Mouse (Mus musculus) erythroblast, adult 5-6 weeks (primary cell): ENCODE data around the gene Barhl2. TPM values are rescaled to one million over a fixed set of nuclear protein-coding genes. Genes with fewer than 3 reads are reported as not detected.

ENCODE experiments used
- ATAC-seq: replicated peaks from 2 replicates; pipeline ENCODE4 v1.8.0; 2016; ENCODE audit warnings: moderate number of reproducible peaks, mild to moderate bottlenecking, moderate TSS enrichment, inconsistent platforms; ENCODE audit not compliant: poor library complexity, low FRiP score, severe bottlenecking
- total RNA-seq, 2 experiments: library from RNA; stranded (forward) in 1 of 2; stranded (reverse) in 1 of 2; fragments of 150-400 nt in 1 of 2; fragments of 200-764, 138-1000 nt in 1 of 2; gene quantifications; 2 replicates each; pipeline versions ENCODE4 v1.2.3 to v1.2.4; 2015 to 2017; ENCODE audit warnings: low replicate concordance in 2 of 2

The Barhl2 gene
- total RNA-seq, 2 experiments from 2014 or later: not detected

DNA sequence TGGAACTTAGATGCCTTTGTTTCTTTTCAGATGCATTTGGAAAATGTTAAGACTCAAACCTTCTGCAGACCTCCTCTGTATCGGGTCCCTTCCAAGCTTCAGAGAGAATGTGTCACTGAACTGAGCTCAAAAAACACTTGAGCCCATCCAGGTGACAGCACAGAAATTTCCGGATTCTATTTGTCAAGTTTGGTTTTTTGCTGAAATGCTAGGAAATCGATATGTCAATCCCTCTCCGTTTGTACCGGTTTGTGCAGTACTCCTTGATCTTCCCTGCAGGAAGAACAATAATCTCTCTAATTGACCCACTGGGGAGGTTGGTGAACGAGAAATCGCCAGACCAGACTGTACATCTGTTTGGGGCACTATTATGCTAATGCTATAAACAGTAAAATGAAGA is 2.0 kb downstream of the Barhl2 start:
- no peak for ATAC-seq

DNA sequence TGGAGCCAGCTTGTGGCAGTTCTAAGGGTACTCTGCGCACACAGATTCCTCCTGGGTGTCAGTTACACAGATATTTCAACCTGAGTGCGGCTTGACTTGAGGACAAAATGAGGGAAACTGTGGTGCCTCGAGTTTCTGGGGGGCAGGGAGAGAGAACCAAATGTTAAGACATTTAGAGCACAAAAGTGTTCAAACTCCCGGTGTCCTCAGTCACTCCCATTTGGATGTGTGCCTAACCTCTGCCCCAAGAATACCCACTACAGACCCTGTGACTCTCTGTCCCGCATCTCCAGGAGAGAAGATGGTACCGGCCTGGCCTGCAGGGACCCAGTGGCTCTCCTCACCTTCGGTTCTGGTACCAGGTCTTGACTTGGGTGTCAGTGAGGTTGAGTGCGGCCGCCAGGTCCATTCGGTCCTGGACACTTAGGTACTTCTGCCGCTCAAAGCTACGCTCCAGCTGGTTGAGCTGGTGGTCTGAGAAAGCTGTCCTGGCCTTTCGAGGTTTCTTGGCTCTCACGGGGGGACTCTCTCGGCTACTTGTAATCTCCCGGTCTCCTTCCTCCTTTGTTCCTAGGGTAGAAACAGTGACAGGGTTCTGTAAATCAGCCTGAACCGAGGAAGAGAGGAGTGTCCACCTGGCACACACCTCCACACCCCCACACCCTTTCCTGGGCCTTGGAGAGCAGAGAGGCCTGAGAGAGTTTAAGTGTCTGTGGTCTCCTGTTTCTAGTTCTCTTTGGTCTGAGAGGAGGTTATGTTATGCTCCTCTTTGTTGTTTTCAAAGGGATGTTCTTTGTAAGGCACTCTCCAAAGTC is 2.7 kb downstream of the Barhl2 start:
- no peak for ATAC-seq

DNA sequence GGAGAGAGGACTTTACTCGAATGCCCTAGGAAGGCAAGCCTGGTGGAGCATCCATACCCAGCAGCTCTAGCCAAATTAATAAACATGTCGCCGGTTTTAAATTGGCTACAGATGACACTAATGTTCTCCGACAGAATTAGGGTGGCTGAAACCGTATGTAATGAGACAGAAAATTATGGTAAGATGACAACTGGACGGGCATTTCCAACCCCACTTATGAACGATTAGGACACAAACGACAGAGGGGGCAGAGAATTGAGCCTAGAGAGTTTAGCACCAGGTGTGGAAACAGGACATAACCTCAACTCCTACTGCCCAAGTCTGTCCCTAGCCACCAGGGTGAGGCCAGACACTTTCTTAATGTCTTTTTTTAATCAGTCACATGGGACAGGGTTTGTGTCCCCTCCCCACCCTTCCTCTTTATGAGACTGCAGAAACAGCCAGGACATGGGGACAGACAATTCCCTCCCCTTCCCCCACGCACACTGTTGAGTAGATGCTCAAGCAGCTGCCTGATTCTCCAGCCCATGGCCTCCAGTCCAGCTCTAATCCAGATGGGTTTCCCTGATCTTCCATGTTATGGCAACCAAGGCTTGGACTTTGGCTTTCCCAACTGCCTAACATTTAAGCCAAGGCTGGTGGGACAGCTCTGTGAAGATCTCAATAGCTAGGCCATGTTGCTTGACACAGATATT is 3.4 kb downstream of the Barhl2 start:
- ATAC-seq: no peak

DNA sequence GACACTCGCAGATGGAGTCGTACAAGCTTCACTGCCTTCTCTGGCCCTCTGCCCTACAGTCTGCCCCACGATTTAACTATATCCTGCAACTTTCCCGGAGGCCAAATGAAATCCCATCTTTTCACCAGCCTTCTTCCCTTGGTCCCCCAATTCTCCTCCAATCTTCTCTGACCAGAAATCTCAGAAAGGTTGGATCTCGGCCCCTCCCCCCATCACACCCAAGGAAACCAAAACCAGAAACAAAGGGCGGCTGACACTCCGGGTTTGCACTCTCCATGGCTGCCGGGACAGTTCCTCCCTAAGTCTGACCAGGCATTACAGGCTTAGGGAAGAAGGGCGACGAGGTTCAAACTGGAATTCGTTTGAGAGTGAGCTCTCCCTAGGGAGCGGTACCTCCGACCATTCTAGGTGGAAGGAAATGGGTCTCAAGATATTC is 4.1 kb downstream of the Barhl2 start:
- no peak for ATAC-seq

DNA sequence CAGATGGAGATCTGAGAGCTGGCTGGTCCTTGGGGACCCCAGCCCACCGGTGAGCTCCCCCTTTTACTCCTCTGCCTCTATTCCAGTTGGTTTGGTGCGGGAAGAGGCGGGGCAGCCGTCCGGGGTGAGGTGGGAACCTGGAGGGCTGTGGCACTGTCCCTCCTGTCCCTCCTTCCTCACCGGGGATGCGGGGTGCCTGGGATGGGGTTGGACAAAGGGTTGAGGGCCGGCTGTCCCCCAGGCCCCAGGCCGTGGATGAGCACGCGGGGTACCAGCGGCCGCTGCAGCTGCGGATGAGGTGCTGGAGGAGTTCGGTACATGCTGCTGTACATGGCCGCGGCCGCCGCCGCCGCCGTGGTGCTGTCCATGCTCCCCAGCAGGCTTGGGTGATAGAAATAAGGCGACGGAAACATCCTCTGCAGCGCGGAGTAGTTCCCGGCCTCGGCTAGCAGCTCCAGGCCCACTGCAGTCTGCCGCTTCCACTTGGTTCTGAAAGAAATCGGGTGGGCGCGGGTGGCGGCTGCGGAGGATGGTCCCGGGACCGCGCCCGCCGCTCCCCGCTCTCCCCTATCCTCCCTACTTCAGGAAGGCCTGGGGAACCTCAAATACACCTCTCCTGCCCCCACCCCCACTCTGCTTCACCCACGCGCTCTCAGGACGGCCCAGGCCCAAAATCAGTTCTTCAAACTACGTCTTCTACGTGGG is 4.6 kb downstream of the Barhl2 start:
- ATAC-seq: no peak

DNA sequence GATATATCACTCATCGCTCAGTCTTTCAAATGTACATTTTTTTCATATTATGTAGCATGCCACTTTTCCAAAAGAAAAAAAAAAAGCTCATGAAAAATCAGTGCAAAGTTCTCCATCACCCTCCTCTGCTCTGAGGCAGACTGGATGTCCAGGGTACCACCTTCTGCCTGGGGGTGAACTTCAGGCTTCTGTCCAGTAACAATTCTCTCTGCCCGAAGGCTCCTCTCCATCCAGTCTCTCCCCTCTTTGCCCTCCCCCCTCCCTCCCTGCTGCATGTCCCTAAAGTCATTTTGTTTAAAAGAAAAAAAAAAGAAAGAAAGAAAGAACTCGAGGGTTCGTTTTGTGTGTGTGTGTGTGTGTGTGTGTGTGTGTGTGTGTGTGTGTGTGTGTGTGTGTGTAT is 5.3 kb downstream of the Barhl2 start:
- no peak for ATAC-seq

DNA sequence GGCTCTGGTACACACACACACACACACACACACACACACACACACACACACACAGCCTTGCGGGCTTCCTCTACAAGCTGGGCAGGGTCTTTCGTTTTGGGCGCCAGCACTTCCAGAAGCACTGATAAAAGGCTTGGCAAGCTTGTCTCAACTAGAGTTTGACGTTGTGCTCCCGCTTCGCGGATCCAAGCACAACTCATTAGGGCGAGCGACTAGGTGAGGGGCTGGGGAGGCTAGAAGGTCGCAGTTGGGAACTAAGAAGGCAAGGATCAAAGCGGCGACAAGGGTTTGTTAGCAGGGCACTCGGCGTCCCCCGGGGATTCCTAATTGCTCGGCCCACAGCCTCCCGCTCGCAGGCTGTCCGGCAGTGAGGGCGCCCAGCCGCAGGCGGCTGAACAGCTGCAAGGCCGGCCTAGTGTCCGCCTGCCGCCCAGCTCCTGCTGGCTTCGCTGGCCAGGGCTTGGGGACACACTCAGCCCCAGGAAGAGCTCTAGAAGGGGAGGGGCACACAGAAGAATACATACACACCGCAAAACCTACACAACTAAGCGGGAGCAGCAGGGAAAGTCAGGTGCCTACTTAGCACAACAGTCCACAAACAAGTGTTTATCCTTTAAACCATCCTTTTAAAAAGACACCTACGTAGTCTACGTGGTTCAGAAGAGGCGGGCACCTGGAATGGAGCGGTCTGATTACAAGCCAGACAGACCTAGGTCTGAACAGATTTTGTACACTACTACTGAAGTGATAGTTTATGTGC is 6.1 kb downstream of the Barhl2 start:
- no peak for ATAC-seq

DNA sequence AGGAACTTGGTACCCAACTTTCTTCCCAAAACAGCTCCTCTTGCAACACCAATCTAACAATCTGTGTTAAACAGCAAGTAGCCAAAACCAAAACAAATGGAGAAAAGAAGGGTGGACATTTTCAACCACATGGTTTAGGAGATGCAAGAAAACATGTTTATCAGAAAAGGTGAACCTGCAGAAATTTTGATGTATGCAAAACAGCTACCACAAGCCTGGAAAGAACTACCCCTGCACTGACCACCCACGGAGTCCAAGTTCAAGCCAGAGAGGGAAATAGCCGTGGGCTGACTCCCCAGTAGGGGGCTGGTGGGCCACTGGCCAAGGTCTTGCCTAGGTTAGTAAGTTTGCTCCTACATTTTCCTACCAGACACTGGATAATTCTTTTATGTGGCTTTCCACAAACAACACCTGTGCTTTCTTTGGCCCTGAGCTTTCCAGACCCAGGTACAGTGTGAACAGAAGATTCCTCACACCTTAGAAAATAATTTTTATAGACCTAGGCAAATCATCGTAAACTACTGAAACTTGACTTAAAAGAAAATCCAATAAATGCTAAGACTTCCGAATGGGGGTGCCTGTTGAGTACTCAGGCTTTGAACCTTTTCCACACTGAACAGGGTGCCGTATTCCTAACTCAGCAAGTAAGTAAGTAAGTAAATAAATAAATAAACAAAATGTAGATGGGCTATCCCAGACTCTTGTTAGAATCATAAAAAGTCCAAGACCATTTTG is 7.4 kb downstream of the Barhl2 start:
- no peak for ATAC-seq

DNA sequence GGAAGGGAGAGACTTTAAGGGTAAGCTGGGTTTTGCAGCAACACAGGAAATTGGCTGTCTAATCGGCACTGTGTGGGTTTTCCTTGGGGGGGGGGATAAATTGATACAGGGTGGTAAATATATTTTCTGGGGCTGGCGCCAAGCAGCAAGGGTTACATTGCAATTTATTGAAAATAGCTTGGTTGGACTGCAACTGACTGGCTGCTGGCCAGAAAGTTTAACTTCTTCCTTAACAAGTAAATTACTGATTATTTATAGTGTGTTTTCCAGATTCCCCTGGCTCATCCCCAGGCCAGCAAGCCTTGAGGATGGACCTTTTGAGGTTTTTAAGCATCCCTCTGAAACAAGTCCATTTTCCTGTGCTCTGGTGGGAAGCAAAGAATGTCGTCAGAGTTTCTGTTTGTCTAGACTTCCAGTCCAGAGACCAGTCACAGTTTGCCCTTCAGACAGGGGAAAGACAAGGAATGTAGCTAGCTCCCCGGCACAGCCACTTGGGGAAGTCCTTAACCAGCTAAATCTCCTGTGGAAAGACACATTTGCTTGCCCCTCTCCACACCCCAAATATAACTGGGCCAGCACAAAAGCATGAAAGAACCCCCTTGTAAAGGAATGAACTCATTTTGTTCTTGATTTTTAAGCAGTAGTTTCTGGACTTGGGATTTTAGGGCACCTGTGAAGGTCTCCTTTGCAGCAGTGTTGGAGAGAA is 8.1 kb downstream of the Barhl2 start:
- ATAC-seq: no peak

DNA sequence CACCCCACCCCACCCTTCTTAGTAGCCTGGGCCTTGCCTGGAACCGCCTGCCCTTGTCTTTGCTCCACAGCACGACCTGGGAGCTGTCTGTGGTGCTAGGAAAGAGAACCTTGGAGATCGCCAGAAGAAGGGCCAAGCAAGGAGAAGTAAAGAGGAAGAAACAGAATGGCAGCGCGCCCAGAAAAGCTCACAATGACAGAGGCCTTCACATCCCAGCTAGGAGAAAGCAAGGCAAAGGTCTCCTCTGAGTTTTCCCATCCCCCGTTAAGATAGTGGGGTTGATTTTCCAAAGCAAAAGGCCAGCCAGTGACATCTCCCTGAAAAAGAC is 9.2 kb downstream of the Barhl2 start:
- no peak for ATAC-seq

DNA sequence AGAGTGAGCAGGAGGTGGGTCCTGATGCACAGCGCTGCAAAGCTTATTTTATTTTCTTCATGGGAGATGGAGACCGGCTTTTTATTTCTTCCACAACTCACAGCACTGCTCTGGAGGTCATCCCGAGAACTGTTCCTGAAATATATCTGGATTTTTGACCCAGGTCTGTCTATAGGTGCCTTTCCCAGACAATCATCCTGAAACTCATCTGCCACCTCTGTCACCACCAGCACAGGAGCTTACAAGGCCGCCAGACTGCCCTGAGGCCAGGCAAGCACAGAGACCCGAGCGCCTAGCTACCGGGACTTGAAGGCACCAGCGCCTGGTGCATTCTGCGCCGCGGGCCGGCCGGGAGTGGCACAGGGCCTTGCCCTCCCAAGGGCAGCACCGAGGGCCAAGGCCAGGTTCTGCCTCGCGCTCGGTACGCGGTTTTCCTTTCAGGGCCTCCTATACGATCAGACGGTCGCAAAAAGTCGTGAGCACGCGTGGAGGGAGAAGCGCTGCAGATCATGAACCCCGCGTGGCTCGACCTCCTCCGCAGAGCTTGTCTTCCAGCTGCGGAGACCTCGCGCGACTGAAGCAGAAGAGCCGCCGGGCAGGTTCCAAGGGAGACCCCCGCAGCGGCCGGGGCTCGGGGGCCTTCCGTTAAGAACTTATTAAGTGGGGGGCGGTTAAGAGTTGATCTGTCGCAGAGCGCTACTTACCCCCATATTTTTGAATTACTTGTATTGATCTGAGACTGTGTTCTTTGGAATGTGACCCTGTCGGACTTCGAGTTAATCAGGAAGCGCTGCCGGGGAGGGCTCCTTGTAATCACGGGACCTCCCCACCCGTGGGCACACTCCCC is 9.8 kb downstream of the Barhl2 start:
- ATAC-seq: no peak

DNA sequence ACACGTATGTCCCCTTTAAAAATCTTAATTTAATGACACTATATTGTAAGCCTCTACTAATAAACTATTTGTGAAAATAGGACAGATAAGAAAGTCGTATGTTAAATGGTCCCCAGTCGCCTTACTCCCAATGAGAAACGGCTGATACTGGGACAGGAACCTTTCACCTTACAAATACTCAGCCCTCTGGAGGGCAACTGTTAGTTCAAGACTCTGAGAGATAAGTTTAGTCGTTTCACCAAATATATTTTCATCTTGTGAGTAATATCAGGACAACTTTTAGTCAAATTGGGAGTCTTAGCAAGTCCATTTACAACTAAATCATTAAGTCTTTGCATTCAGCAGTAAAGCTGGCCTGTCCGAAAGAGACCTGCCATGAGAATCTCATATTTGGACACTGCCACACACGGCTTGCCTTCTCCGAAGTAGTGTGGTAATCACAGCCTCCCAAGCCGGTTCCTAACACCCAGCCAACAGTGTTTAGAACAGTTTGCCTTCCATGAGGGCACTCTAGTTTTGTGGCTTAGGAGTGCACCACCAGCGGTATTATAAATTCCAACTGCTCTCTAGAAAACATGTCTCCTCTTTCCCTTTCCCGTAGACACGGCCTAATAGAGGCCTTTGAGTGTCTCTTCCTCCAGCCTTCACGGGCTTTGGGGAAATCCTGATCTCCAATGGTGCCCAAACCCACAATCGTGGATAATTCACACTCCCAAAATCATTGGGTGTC is 10.7 kb downstream of the Barhl2 start:
- ATAC-seq: no peak

DNA sequence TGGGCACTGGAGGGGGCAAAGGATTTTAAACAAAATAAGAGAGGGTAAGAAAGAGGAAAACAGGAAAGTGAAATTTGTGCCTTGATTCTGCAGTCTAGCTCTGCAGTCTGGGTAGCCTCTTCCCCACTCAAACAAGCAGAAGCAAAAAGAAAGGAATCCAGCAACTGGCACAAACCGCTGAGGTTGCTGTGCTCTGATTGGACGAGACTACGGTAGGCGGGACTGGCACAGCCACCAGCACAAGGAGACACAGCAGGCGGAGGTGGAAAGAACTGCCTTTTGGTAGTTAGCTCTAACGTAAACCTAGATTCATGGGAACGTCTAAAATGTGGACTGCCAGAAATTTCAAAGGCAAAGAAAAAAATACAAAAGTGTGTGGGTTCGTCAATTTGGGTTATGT is 11.4 kb downstream of the Barhl2 start:
- no peak for ATAC-seq

DNA sequence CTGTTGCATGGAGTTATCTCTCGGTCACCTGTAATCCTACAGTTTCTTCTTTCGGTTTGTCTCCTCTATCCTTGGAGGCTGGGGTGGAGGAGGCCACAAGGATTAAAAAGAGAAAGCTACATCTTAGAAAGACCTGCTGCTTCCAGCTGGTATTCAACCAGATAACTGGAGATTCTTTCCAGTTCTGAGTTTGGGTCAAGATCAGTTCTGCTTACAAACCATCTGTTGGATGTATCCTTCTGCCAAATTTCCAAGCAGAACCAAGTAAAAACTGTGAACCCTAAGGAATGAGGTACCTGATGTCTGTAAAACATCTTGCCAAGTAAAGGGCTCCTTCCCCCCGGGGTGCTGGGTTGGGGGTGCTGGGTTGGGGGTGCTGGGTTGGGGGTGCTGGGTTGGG is 12.3 kb downstream of the Barhl2 start:
- no peak for ATAC-seq

DNA sequence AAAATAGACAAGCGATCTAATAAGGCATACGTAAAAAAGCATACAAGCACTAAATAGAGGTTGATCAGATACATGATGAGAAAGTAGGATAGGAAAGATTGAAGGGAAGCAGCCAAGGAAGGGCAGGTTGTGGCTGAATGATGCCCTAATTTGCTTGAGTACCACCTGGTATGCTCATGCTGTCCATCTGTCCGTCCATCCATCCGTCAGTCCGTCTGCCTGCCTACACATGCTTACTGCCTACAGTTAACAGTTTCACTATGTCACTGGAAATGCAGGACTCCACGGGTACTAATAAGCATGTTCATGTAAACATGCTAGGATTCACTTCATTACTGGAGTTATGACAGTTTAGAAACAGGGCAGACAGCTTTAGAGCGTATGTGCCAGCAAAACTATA is 19.1 kb downstream of the Barhl2 start:
- ATAC-seq: no peak

DNA sequence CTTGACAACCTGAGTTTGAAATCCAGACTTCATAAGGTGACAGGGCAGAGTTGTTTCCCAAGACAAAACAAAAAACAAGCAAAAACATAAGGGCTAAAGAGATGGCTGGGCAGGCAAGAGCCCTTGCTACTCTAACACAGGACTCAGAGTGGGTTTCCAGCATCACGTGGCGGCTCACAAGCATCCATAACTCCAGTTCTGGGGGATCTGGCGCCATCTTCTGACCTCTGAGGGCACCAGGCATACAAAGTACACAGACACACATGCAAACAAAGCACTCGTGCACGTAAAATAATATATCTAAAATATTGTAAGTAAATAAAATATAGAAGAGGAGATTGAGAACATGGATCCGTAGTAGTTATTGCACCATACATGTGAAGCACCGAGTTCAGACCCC is 31.9 kb downstream of the Barhl2 start:
- ATAC-seq: no peak

DNA sequence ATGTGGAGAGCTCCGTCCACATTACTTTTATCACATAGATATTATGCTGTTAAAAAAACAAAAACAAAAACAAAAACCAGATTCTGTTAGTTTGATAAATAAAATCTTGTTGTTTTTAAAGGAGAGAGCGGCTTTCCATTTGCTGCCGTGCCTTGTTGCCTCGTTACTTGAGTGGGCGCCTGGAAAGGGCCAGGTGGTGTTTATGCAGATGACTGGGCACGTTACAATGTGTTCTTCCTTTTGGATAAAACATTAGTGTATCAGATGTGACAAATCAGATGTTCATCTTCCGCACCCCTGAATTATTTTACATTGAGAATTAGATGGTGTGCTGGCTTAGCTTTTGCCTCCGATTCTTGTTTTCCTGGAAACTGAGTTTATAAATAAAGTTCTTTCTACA is 37.1 kb downstream of the Barhl2 start:
- ATAC-seq: no peak

DNA sequence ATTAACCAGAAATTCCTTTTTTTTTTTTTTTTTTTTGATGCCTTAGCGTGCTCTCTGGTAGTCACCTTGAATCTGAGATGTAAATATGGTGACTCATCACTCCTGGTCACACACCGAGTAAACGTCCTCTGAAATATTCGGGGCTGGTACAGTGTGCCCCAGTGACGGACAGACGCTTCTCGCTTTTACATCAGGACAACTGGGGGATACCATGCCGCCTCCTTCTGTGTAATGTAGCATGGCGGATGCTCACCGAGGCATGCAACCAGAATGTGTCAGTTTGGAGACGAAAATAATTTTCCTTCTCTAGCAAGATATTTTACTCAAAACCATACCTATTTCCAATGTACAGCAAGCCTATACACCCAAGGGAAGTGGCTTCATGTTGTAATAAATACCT is 37.6 kb downstream of the Barhl2 start:
- no peak for ATAC-seq
